Mouse (Mus musculus) frontal cortex, adult 2 months (tissue): ENCODE data around the gene Mark2. TPM values are rescaled to one million over a fixed set of nuclear protein-coding genes. Genes with fewer than 3 reads are reported as not detected.
A peak's percentile ranks its signal among the peaks of the same experiment; 100 is the strongest.
"Not testable (repeated sequence)": the region's sequence is repeated elsewhere in the genome, so short reads cannot be mapped to it uniquely, and the experiment has no call there.

Experiments
- DNase-seq, 2 experiments: peaks; one replicate each; pipeline ENCODE4 v3.0.0; 2022; ENCODE audit warnings: low spot score in 1 of 2; ENCODE audit errors: extremely low spot score in 1 of 2
- polyA plus RNA-seq: library from polyadenylated mRNA; depleted of rRNA; stranded (reverse); fragments of >200 nt; gene quantifications from 2 replicates; pipeline ENCODE4 v1.2.3, GENCODE M21; 2012; rRNA removed

Gene Mark2
- polyA plus RNA-seq: 93.6 and 105 TPM in 2 replicates

- DNase-seq: peak; percentile 99
Observed at GRCm38 (mm10) chr19:7341512-7342397, at the start of gene Mark2. Gene Mark2, minus strand, starts transcription at chr19:7341860.

- no peak for DNase-seq
Observed at GRCm38 (mm10) chr19:7388488-7388887, 46.8 kb upstream of the Mark2 start.

GRCm38 (mm10) chr19:7386042-7386441 lies 44.4 kb upstream of the Mark2 start:
- no peak for DNase-seq

GRCm38 (mm10) chr19:7382903-7383865 lies 41.5 kb upstream of the Mark2 start, which contains the start of gene Spindoc:
Gene Spindoc, minus strand, starts transcription at chr19:7382994.
- peak; percentile 94 to 99 for DNase-seq

GRCm38 (mm10) chr19:7382248-7382902 lies 40.7 kb upstream of the Mark2 start:
- peak in 1 of 2 experiments; percentile 35 for DNase-seq

- no peak for DNase-seq
Observed at GRCm38 (mm10) chr19:7381906-7382247, 40.2 kb upstream of the Mark2 start.

- DNase-seq: no peak
Observed at GRCm38 (mm10) chr19:7377639-7378038, 36.0 kb upstream of the Mark2 start.

- DNase-seq: no peak
Observed at GRCm38 (mm10) chr19:7374491-7374890, 32.8 kb upstream of the Mark2 start.

- DNase-seq: not testable (repeated sequence)
Observed at GRCm38 (mm10) chr19:7369469-7369868, 27.8 kb upstream of the Mark2 start.

GRCm38 (mm10) chr19:7353636-7354035 lies 12.0 kb upstream of the Mark2 start:
- no peak for DNase-seq

- no peak for DNase-seq
Observed at GRCm38 (mm10) chr19:7352809-7353495, 11.3 kb upstream of the Mark2 start.

GRCm38 (mm10) chr19:7349993-7350392 lies 8.3 kb upstream of the Mark2 start:
- no peak for DNase-seq

- DNase-seq: peak in 1 of 2 experiments; percentile 71
Observed at GRCm38 (mm10) chr19:7345235-7345755, 3.6 kb upstream of the Mark2 start.

GRCm38 (mm10) chr19:7342646-7343045 lies 986 bp upstream of the Mark2 start:
- no peak for DNase-seq

GRCm38 (mm10) chr19:7340780-7341475 lies 732 bp downstream of the Mark2 start:
- DNase-seq: no peak

- DNase-seq: peak; percentile 47 to 75
Observed at GRCm38 (mm10) chr19:7340371-7340779, 1.3 kb downstream of the Mark2 start.

- DNase-seq: no peak
Observed at GRCm38 (mm10) chr19:7339867-7340266, 1.8 kb downstream of the Mark2 start.

- no peak for DNase-seq
Observed at GRCm38 (mm10) chr19:7339026-7339425, 2.6 kb downstream of the Mark2 start.

- DNase-seq: no peak
Observed at GRCm38 (mm10) chr19:7337781-7338342, 3.8 kb downstream of the Mark2 start.
